Mouse (Mus musculus) left cerebral cortex, adult 9 months (tissue): Measurements from ENCODE around the gene Clec2g.
"Not testable (repeated sequence)": the region's sequence is repeated elsewhere in the genome, so short reads cannot be mapped to it uniquely, and the experiment has no call there.

Source experiments
- DNase-seq, 2 experiments: peaks; one replicate each; pipeline ENCODE4 v3.0.0; 2022; ENCODE audit warnings: low spot score in 2 of 2

Clec2g gene

DNA sequence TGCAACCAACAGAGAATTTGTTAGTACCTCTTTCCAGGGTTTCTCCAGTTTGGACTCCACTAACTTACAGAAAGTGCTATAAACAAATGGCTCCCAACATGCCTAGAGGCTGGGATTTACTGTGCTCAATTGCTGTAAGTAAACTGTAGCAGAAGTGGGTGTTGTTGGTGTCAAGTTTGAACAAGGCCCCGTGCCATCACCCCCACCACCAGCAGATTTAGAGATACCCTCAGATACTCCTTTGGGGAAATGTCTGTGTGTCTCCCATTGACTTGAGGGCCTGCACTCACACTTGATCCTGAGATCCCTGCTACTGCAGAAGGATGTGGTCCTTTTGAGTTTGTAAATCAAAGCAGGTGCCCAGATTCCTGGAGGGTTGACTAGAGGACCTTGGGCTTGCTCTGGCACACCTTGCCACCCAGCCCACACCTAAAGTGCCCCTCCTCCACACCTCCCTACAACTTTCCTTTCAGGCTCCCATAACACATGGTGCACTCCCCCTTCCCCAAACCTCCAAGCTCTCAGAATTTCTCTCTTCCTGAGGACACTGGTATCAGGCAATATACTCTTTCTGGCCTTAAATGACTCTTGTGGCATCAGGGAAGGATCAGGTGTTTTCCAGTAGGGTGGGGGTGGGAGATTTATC lies 37.3 kb downstream of the Clec2g start:
- no peak for DNase-seq

DNA sequence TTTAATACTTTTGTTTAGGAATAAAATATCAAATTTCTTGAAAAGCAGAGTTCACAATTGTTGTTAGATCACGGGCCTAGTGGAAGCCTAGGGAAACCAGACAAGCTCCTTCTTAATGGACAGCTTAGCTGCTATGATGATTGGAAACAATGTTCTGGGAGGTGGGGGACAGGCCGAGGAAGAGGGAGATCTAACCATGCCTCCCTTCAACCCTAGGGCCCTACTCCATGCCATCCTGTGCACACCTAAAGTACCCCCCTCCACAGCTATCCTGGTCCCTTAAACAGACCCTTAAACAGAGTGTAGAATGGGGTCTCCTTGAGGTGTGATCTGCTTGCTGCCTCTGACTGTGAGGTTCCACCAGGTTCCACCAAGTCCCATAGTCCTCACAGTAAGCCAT lies 38.0 kb downstream of the Clec2g start:
- DNase-seq: no peak

DNA sequence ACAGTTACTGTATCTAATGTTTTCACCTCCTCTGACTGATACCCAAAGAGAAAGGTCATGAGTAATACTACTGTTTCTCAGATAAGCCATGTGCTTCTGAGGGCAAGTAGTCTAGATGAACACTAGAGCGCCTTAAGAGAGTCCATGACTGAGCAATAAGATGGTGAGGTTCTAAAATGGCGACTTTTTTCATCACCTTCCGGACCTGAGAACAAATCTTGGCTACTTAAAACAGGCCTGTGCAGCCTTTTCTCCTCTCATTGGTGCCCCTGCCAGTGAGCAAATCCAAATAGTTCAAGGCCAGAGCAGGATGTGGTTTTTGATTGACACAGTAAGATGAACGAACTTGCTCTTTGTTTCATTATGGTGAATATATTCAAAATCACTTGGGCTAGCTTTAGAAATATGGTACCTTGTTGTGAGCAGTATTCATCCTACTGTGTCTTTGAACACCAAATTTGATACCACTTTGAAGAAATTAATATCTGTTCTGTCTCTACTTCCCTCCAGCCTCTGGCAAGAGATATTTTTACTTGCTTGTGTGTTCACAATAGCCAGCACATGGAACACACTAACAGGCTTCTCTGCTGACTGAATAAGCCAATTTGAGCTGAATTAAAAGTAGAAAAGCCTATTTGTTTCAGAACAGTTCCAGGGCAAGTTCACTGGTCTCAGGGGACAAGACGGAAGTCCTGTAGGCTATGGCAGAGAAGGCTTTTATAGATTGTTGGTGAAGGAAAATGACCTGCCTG lies 38.7 kb downstream of the Clec2g start:
- no peak for DNase-seq

DNA sequence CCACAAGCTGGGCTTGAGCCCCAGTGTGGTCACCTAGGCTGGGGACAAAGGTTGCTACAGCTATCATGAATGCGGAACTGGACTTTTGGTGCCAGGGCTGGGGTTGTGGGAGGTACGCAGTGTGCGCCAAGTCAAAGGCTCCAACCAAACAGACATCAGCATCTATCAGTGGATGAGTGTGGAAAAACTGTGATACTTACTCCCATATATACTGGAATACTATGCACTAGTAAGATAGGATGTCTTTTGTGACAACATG lies 39.2 kb downstream of the Clec2g start:
- no peak for DNase-seq

DNA sequence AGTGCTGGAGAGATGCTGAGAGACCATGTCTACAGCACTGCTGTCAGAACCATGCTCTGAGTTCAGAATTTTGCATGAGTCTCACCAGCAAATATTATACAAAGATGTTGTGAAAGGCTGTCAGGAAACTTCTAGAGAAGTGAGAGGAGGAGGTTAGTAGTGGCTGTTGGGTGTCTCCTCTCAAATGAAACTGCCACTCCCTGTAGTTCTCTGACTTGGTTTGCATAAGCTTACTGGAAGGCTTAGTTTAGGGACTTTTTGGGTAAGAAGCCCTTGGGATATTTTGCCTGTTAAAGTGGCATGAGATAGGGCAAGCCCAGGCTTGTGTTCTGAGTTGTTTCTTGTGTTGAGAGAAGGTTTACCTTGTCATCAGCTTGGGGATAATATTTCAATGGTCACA lies 40.7 kb downstream of the Clec2g start:
- not testable (repeated sequence) for DNase-seq

DNA sequence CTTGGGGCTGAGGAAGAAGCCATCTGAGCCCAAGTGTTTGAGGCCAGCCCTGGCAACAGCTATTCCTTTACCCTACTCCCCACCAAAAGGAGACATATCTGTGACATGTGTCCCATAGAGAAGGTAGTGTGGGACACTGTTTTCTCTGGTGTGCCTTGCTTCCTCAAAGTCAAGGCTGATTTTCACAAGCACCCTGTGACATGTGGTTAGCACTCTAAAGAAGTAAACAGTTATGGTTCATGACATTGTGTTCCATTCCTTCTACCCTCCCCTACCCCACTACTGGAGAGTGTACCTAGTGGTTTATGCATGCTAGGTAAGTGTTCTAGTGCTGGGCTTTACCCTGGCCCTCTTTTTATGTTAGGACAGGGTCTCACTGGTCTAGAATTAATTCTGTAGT lies 42.0 kb downstream of the Clec2g start:
- DNase-seq: no peak

DNA sequence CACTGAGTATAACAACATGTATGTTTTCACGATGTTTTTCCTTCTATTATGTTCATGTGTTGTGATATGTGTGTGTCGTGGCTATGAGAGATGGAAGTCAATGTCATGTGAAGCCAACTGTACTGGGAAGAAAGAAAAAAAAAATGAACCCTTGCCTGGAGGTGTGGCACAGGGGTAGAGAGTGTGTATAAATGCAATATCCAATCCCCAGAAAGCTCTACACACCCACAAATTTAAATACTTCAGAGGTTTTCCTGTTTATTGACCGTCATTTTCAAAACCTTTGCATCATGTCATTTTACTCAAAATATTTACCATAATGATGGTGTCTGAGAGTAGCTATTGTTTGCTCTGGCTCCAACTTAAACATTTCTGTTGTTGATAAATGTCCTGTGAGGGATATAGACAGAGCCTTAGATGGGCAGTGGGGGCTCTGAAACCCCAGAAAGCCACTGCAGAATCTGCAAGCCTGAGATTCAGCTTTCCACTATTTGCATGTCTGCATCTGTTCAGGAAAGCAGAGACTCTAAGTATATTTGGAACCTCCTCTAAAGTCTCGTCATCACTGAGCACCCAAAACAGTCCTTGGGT lies 47.9 kb downstream of the Clec2g start:
- not testable (repeated sequence) for DNase-seq

DNA sequence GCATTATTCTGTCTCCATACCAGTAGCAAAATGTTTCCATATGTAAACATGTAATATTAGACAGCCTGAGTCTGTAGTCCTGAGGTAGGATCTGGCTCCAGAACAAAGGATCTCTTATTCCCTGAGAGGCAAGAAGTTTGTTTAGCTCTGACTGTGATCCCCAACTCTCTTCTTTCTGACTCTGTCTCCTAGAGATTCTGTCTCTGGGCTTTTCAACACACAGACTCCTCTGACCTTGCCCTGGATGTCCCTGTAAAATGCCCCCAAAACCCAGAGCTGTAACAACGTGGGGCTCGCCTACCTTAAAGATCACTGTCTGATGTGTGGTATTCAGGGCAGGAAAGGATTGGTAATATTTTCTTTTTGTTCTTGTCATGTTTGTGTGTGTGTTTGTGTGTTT lies 58.2 kb downstream of the Clec2g start:
- DNase-seq: no peak

DNA sequence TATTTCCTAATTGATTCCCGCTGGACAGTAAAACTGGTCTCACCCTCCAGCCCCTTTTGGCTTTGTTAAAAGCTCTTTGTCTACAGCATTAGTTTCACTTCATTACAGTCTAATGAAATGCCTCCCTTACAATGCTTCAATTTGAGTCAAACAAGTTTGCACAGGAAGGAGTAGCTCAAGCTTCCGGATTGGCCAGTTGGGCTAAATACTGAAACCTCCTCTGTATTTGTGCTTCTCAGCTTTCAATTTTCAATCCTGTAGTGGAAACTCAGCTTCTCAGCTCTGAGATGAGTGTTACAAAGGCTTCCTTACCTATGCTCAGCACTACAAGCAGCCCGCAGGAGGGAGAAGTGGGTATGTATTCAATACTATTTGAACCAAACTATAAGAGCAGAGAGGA lies 58.6 kb downstream of the Clec2g start:
- DNase-seq: no peak

DNA sequence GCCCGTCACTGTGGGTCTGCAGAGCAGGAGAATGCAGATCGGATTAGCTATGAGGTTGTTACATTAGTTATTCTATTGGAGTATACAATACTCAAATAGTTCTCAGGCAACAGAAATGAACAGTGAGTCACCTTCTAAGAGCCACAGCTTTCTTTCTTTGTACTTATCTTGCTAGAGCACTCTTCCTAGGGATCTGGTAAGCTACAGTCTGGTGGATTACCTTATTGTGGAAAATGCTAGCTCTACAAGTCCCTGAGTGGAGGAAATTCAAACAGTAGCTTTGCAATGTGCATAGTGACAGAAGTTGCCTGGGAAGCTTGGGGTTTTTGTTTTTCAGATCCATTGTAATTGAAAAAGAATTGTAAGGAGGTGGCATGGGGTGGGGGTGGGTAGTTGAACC lies 59.0 kb downstream of the Clec2g start:
- no peak for DNase-seq

DNA sequence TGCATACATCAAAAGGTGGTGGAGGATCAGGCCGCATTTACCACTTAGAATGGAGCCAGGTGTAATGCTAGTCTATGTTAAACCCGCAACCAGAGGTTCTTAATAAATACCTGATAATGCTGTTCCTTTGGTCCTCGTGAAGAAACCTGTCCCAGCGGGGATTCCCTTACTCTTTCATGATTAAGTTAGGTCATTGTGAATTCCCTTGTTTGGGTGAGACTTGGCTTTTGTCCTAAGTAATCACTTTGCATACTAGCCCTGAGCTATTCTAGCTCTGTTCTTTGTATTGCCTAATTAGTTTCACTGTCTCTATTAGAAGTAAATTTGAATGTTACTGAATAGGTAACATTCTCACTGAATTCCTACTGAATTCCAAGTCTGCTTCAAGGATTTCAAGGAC lies 60.2 kb downstream of the Clec2g start:
- DNase-seq: no peak

DNA sequence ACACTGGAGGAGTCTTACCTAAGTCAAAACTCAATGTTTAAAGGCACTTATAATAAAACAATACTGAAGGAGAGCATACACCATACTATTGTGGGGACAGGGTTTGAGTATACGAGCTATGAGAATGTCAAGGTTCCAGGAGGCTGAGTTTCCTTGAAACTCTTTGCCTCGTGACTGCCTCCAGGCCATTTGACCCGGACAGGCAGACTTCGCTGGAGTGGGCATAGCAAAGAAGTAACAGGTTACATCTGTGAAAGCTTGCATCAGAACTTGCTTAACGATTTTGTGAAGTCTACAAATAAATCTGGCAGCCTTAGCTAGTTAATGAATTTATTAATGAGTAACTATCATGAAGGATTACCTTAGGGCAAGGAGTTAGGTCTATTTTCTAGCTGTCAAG lies 60.6 kb downstream of the Clec2g start:
- DNase-seq: no peak

DNA sequence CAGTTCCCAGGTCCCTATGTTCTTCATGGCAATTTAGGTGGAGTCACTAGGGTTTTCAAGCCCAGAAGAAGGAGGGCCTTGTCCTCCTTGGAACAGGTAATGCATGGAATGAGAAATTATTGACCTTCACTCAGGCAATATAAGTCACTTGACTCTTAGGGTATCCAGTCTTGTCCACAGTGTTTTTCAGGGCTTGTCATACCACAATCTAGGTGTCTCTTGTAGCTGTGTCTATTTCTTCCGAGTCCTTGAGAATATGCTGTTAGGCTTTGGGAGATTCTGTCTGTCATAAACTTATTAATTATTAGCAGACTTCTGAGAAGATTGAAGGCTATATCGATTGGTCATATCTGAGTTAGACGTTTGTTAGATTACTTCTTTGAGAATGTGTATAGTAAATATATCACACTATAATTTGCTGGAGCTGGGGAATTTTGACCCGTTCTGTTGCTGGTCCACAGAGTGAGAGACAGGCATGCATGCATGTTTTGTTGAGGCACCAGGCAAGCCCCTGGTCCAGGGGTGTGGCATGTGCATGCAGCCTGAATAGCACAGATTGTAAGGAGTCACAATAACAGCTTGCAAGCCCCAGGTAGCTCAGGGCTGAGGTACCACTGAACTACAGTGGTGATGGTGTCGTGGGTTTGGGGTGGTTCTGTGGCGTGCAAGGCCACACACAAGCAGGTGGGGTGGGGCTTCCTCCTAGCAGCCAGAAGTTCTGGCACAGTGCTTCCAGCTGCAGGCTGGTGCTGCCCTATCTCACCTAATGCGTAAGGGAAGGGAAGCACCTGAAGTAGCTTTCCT lies 61.3 kb downstream of the Clec2g start:
- no peak for DNase-seq

DNA sequence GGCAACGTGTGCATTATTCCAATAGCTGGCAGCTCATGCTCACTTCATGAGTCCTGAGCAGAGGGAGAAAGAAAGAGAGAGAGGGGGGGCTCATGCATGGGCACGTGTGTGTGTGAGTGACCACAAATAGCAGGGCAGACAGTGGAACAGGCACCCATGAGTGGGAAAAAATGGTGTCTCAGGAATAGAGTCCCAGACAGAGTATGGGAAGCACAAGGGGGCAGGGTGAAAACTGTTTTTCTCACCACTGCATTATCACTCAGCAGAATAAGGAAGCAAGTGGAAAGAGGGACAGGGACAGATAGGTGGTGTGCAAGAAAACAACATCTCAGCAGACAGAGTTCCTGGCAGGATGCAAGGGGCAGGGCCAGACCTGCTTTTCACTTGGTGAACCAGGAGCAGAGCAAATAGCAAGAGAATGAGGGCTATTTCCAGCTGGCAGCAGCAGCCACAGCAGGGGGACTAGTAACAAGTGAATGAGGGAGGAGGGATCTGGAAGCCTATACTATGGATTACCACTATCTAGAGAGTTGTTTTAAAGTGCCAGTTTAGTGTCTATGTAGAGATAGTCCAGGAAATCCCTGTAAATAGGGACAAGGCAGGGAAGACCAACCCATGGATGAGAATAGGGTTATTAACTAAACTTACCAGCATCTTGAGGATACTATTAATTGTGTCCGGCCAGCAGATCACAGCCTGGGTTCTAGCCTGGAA lies 62.0 kb downstream of the Clec2g start:
- no peak for DNase-seq

DNA sequence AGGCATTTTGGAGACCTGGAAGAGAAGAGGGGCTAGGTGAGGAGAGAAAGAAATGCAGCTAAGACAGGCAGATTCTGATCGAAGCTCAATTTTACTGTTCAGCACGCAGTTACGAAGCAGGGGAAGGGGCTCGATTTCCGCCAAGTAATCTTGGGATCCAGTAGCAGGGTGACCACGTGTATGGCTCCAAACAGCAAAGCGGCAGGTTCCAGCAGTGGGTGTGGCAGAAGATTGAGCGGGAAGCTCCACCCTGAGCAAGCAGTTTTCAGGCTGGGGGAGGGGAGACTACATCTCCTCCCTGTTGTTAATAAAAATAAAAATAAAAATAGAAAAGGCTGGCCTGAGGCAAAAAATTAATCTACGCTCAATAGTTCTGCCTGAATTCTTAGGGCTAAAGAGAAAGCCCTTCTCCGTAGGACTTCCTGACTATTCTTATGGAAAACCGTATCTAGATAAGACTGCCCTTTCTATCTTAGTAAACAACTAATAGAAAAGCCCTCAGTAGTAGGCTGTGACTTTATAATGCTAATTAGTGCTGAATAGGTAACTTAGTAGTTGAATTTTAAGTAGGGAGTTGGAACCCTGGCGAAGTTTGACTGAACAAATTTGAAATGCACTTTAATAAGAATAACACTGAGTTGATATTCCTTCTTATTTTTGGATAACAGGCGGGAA lies 62.7 kb downstream of the Clec2g start:
- no peak for DNase-seq

DNA sequence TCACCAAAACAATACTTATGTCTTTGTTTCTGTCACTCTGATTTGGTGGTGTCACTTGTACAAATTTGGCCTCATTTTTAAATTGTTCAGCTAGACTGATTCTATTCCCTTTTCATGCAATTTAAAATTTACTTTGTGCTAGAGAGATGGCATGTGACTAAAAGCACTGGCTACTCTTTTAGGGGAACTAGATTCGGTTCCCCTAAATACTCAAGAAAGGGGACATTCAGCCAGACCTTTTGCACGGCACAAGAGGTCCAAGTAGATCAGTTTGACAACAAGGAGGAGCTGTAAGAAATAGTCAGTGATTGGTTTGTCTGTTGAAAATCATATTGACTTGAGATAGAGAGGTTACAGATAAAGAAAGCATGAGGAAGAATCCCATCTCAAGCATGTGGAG lies 67.2 kb downstream of the Clec2g start:
- no peak for DNase-seq

DNA sequence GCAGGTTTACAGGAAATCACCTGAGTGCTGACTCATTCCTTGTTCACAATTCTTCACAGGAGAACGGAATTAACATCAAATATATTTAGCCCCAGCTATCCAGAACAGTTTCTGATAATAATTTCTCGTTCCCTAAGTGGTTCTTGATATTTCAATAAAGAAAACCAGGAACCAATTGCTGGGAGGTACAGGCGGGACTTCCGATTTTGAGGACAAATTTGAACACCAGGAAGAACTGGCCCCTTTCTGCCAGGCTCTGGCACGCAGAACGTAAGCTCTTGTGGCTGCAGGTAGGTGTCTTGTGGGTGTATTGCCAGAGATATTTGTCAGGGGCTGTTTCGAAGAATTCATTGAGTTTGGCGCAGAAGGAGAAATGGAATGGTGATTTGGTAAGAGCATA lies 74.4 kb downstream of the Clec2g start:
- no peak for DNase-seq

DNA sequence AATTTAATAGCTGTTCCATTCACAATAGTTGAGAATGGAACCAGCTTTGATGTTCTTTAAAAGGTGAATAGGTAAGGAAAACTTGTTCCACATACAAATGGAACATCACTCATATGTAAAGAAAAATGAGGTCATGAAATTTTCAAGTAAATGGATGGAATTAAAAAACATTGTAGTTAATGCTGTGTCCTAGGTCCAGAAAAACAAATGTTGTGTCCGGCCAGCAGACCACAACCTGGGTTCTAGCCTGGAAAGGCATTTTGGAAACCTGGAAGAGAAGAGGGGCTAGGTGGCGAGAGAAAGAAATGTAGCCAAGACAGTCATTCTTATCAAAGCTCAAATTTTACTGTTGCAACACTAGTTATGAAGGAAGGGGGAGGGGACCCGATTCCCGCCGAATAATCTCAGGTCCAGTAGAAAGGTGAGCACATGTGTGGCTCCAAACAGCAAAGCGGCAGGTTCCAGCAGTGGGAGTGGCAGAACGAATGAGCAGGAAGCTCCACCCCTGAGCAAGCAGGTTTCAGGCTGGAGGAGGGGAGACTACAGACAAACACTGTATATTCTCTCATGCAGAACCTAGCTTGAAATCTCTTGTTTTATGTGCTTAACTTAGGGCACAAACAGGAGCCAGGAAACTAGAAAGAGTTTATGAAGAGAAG lies 75.8 kb downstream of the Clec2g start:
- DNase-seq: not testable (repeated sequence)

DNA sequence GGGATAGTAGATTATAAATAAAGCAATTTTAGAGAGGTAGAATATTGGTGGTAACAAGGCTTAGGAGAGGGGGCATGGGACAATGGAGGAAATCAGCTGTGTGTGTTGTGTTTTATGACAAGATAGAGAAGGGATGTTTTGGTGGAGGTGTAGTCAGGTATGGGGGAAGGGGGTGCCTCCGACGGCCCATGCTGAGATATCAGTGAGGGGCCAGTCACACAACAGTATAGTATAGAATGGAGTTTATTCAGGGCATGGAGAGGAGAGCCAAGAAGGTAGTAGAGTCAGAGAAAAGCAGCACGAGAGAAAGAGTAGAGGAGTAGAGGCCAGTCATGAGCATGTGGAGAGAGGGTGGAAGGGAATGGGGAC lies 76.3 kb downstream of the Clec2g start:
- DNase-seq: no peak

DNA sequence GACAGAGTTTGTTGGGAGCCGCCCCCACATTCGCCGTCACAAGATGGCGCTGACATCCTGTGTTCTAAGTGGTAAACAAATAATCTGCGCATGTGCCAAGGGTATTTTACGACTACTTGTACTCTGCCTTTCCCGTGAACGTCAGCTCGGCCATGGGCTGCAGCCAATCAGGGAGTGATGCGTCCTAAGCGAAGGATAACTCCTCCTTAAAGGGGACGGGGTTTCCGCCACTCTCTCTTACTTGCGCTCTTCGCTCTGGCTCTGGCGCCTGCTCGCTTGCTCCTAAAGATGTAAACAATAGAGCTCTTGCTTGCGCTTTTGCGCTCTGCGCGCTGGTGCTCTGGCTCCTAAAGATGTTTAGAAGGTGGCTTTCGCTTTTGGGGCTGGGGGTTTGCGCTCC lies 77.8 kb downstream of the Clec2g start:
- DNase-seq: not testable (repeated sequence)

DNA sequence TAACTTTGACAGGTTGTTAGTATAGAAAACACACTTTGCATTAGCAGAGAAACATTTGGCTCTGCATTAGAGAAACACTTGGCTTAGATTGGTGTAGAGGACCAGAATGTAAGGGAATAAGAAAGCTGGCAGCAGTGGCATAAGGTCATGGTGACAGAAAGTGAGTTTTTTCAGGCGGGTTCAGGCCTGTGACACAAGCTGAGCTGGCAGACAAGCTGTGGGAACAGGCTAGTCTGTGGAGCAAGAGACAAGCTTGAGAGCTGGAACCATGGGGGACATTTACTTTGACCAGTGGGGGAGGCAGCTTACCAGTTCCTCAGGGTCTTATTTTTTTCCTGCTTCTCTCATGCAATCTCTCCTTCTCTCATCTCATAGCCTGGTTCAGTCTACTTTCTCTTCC lies 78.8 kb downstream of the Clec2g start:
- no peak for DNase-seq
